Mouse (Mus musculus) forebrain, embryonic 11.5 days (tissue): Measurements from ENCODE around the gene Glipr1l1. TPM values are rescaled to one million over a fixed set of nuclear protein-coding genes. Genes with fewer than 3 reads are reported as not detected.
"Not testable (repeated sequence)": the region's sequence is repeated elsewhere in the genome, so short reads cannot be mapped to it uniquely, and the experiment has no call there.

ENCODE experiments used
- ATAC-seq: fragments of 200-750 bp; cut with Nextera tagmentation; replicated peaks from 2 replicates; pipeline ENCODE4 v1.8.0; 2017; ENCODE audit warnings: moderate TSS enrichment; ENCODE audit not compliant: low FRiP score
- DNase-seq: peaks from one replicate; pipeline ENCODE4 v3.0.0-alpha.2; 2017; ENCODE audit warnings: low spot score
- H3K27ac ChIP-seq: fragments of 300-500 bp; sonication (generic); 2 replicates; pipeline ENCODE4 v1.5.1; 2014; ENCODE audit warnings: low read depth, low read length
- H3K27me3 ChIP-seq: fragments of 300-500 bp; sonication (generic); 2 replicates; pipeline ENCODE4 v1.6.1; 2014; ENCODE audit warnings: mild to moderate bottlenecking, low read length, mixed read lengths; ENCODE audit not compliant: control insufficient read depth, insufficient read depth
- H3K36me3 ChIP-seq: fragments of 300-500 bp; sonication (generic); 2 replicates; pipeline ENCODE4 v1.6.1; 2014; ENCODE audit warnings: mild to moderate bottlenecking, low read length, moderate library complexity, mixed read lengths; ENCODE audit not compliant: control insufficient read depth, insufficient read depth
- H3K4me1 ChIP-seq: fragments of 300-500 bp; sonication (generic); replicated peaks from 2 replicates; pipeline ENCODE4 v1.6.1; 2014; ENCODE audit warnings: low read length, mixed read lengths; ENCODE audit not compliant: control insufficient read depth, insufficient read depth
- H3K4me2 ChIP-seq: fragments of 300-500 bp; sonication (generic); 2 replicates; pipeline ENCODE4 v1.6.1; 2014; ENCODE audit warnings: low read depth, mild to moderate bottlenecking, low read length, moderate library complexity, mixed read lengths; ENCODE audit not compliant: severe bottlenecking
- H3K4me3 ChIP-seq: fragments of 300-500 bp; sonication (generic); 2 replicates; pipeline ENCODE4 v1.5.1; 2014; ENCODE audit warnings: low read depth, low read length
- H3K9ac ChIP-seq: fragments of 300-500 bp; sonication (generic); 2 replicates; pipeline ENCODE4 v1.6.1; 2014; ENCODE audit warnings: low read length
- H3K9me3 ChIP-seq: fragments of 300-500 bp; sonication (generic); 2 replicates; pipeline ENCODE4 v1.6.1; 2016; ENCODE audit warnings: low read length, mixed read lengths; ENCODE audit not compliant: control insufficient read depth
- WGBS: fragments of 180-500 bp; shearing (Covaris S2); extraction: QIAGEN DNeasy Blood & Tissue Kit; methylation state at CpG from one replicate; pipeline ENCODE4 v1.1.7; 2014; 5-methylcytosine and 5-hydroxymethylcytosine counted together
- polyA plus RNA-seq: library from polyadenylated mRNA; unstranded; fragments of >200 nt; fragmentation: Nextera tagmentation; extraction: Ambion mirVana; gene quantifications from 2 replicates; pipeline ENCODE4 v1.2.1, GENCODE M21; 2014

Glipr1l1 gene
- not detected in 2 replicates for polyA plus RNA-seq

DNA sequence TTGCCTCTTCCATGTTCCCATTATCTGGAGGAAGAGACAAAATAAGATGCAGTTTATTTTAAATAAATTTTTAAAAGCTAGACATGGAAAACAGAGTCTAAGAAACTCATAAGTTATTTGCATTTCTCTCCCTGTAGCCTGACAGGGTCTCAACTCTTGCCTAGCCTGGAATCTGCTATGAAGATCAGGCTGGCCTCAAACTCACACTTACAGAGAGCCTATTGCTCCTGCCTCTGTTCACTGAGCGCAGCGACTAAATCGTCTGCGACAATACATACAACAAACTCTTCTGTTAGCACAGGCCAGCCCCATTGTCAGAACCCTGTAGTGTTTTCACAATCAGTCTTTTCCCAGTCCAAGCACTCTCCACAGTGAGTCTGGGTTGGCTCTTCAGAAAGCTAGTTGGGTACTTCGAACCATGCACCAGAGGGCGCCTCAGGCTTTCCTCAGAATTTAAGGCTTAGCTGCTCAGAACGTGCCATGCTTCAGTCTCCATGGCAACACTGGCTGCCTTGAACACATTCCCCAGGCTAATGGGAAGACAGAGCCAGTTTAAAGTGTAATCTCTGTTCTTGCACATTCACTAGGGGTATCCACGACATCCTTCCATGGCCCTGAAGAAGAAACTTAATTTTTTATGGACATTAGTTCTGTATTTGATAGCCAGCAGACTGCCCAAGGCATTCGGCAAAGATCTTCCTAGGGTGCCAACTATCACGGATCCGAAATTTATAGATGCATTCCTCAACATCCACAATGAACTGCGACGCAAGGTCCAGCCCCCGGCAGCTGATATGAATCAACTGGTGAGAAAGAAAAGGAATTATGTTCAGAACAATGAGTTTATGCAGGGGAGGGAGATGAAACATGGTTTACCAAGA is at the start of gene Glipr1l1:
Gene Glipr1l1, plus strand, starts transcription at position 488 of the 881 bp plus-strand sequence.
- peak; percentile 82 for DNase-seq
- no peak within 1 kb of the TSS for H3K4me2 ChIP-seq
- H3K27ac ChIP-seq: no peak within 1 kb of the TSS
- ATAC-seq: peak; percentile 97
- no peak within 1 kb of the TSS for H3K9ac ChIP-seq
- WGBS: 54% methylated on average over 14 of the region's 14 CpGs
- H3K4me1 ChIP-seq: no peaks in the 10 kb centered on the region
- no peaks in the 10 kb centered on the region for H3K27me3 ChIP-seq
- no peaks in the 10 kb centered on the region for H3K36me3 ChIP-seq
- no peak within 1 kb of the TSS for H3K4me3 ChIP-seq
- no peaks in the 10 kb centered on the region for H3K9me3 ChIP-seq

DNA sequence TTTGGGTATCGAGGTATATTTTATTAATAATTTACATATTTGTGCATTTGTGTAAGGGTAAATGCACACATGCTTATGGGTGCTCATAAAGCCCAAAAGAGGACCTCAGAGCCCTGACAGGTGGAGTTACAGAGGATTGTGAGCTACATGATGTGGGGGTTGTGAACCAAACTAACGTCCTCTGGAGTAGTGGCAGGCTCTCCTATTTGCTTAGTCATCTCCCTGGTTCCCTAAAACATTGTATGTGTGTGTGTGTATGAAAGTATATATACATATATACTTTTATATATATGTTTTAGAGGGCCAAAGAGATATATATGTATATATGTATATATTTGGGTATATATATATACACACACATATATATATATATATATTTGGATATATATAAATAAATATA is 36.4 kb upstream of the Glipr1l1 start:
- Histone ChIP-seq H3K27ac (no peak overlapping the region), H3K4me3 (no peak overlapping the region), H3K9ac (no peak overlapping the region), H3K4me2 (no peak overlapping the region), H3K36me3 (no peaks in the 10 kb centered on the region), H3K4me1 (no peaks in the 10 kb centered on the region), H3K27me3 (no peaks in the 10 kb centered on the region), H3K9me3 (no peaks in the 10 kb centered on the region)
- ATAC-seq: no peak
- DNase-seq: no peak
- WGBS: 79% methylated on average over 2 of the region's 2 CpGs

DNA sequence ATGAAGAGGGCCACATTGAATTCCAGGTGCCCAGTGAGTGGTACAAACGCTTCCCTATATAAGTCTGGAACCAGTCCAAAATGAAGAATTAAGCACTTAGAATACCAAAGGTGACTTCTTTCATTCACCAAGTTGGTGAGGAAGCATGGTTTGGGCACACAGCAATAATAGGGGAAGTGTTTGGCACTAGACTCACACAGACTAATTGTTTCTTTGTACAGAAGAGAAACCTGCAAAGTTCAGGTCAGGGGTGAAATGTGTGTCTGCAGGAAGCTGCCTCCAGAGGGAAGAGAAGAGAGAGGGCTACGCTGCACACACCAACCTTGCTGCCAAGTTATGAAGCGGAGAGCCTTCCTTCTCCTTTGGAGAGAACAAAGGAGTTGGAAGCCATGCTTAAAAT is 31.3 kb upstream of the Glipr1l1 start:
- ATAC-seq, H3K9ac ChIP-seq, H3K27me3 ChIP-seq, H3K36me3 ChIP-seq, DNase-seq, H3K4me1 ChIP-seq, H3K9me3 ChIP-seq, H3K4me2 ChIP-seq, H3K27ac ChIP-seq, H3K4me3 ChIP-seq: not testable (repeated sequence)
- 79% methylated on average over 3 of the region's 3 CpGs for WGBS

DNA sequence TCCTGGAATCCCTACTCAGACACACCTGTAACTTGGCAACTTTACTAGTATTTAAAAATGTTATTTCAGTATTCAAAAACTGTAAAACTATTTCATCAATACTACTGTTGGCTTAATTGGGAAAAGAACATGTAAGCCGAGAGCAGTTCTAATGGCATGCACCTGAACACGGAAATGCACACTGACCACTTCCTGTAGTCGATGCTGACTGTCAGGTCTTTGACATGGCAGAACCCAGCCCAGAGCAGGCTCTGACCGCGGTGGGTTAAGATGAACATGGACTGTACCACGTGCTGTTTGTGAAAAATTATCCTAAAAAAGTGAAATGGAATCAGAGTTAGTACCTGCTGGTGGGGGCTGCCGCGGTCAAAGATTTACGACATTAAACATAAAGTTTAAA is 16.5 kb upstream of the Glipr1l1 start:
- not testable (repeated sequence) for H3K4me2 ChIP-seq, H3K27me3 ChIP-seq, H3K9ac ChIP-seq, H3K9me3 ChIP-seq, H3K4me3 ChIP-seq, DNase-seq, H3K36me3 ChIP-seq, H3K4me1 ChIP-seq, H3K27ac ChIP-seq
- 83% methylated on average over 9 of the region's 9 CpGs for WGBS
- 0 out of 2 replicates have a peak, but pooled peaks have one; percentile 46 for ATAC-seq

DNA sequence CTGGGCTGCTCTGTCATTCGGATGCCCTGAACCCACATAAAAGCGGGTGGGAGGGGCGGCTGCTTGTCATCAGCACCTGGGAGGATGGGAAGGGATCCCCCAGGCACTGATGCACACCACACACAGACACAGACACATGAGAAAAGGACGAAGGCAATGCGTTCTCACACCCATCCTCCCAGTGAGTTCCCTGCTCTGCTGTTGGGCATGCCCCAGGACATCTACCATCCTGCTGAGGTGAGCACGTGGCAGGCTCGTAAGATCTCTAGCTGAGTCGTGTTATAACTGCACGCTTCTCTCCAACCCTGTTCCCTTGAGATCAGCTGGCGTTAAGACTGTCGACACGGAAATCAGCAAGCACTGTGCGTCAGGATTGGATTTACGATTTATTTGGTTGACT is 15.7 kb upstream of the Glipr1l1 start:
- 68% methylated on average over 14 of the region's 14 CpGs for WGBS
- H3K9ac ChIP-seq: not testable (repeated sequence)

DNA sequence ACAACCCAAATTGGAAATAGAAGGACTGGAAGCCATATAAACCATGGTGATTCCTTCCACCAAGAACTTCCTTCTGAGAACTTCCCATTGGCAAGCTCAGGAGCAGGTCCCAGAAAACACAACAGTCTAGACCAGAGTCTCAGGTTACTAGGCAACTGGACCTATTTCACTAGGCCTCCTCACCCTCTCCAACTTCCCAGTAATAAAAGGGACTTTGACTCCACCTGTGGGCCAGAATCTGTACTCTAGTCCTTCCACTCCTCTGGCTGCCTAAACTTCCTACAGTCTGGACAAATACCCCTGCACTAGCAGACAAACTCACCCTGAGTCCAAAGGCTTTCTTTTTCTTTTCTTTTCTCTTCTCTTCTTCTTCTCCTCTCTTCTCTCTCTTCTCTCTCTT is 8.8 kb upstream of the Glipr1l1 start:
- no peak for ATAC-seq
- DNase-seq: no peak
- no peak overlapping the region for H3K4me3 ChIP-seq
- no peak overlapping the region for H3K4me2 ChIP-seq
- H3K27me3 ChIP-seq: no peaks in the 10 kb centered on the region
- no peaks in the 10 kb centered on the region for H3K4me1 ChIP-seq
- H3K27ac ChIP-seq: no peak overlapping the region
- no peaks in the 10 kb centered on the region for H3K36me3 ChIP-seq
- H3K9ac ChIP-seq: no peak overlapping the region
- H3K9me3 ChIP-seq: no peaks in the 10 kb centered on the region

More for the DNA sequence above, 15.7 kb upstream of the Glipr1l1 start:
- H3K9me3 ChIP-seq, H3K4me3 ChIP-seq, H3K36me3 ChIP-seq, H3K27me3 ChIP-seq, H3K4me2 ChIP-seq, H3K27ac ChIP-seq, H3K4me1 ChIP-seq, DNase-seq, ATAC-seq: not testable (repeated sequence)

DNA sequence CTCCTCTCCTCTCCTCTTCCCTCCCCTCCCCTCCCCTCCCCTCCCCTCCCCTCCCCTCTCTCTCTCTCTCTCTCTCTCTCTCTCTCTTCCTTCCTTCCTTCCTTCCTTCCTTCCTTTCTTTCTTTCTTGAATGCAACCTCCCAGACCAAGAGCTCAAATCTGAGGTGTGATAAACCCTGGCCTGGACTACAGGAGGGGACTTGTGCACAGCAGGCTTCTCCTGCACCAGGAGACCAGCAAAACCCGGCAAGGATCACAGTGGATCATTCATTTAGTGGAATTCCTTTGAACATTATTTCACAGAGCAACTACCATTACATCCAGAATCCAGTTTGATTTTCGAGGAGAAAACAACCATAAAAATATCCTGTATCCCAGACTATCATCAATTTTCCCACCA is 8.0 kb upstream of the Glipr1l1 start:
- not testable (repeated sequence) for H3K9ac ChIP-seq, H3K4me1 ChIP-seq, DNase-seq, H3K27ac ChIP-seq, H3K4me3 ChIP-seq, H3K27me3 ChIP-seq, H3K36me3 ChIP-seq, H3K9me3 ChIP-seq, H3K4me2 ChIP-seq, ATAC-seq
- WGBS: 70% methylated on average over 2 of the region's 2 CpGs

DNA sequence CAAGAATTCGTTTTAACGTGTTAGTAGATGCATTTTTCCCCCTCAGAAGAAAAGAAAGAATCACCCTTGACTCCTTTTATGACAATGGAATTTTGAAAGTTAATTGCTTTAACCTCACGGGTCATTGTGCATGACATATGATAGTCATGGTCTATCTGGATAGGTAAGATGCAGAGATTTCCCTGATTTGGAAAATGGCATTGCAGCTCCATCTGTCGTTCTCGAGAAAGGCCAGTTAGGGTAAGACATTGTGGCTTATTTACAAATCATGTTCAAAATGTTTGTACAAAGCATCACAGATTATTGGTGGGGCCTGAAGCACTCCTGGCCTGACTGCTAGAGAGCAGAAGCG is 570 bp downstream of the Glipr1l1 start:
- H3K27ac ChIP-seq, ATAC-seq, H3K9ac ChIP-seq, H3K4me1 ChIP-seq, H3K9me3 ChIP-seq, H3K27me3 ChIP-seq, H3K36me3 ChIP-seq, H3K4me3 ChIP-seq, H3K4me2 ChIP-seq, DNase-seq: not testable (repeated sequence)
- 82% methylated on average over 6 of the region's 6 CpGs for WGBS

DNA sequence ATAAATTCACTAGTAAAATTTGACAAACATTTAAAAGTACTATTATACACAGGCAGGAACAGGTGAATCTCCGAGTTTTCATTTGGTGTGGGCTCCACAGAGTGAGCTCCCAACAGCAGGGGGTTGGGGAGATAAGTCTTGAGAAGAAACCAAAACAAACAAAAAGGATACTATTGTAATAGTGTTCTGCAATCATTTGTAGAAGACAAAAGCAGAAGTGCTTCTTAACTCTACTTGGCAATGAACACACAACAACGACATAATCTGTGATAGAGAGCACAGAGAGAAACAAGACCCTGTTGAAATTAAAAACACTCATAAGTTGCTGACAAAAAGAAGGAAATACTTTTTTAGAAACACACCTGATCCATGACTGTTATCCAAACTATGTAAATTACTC is 20.1 kb downstream of the Glipr1l1 start:
- no peaks in the 10 kb centered on the region for H3K4me1 ChIP-seq
- WGBS: 57% methylated on average over 2 of the region's 2 CpGs

More for the DNA sequence above, 20.1 kb downstream of the Glipr1l1 start:
- Histone ChIP-seq H3K9ac (no peak overlapping the region), H3K27me3 (no peaks in the 10 kb centered on the region), H3K4me2 (no peak overlapping the region), H3K27ac (no peak overlapping the region), H3K36me3 (no peaks in the 10 kb centered on the region), H3K4me3 (no peak overlapping the region), H3K9me3 (no peaks in the 10 kb centered on the region)
- ATAC-seq (no peak), DNase-seq (no peak)
